Mouse (Mus musculus): ENCODE data around the gene Pygo2. TPM values are rescaled to one million over a fixed set of nuclear protein-coding genes. Genes with fewer than 3 reads are reported as not detected.

The Pygo2 gene
- total and polyA plus RNA-seq, 2 experiments from 2014 or later: 40.4 to 91.3 TPM

DNA sequence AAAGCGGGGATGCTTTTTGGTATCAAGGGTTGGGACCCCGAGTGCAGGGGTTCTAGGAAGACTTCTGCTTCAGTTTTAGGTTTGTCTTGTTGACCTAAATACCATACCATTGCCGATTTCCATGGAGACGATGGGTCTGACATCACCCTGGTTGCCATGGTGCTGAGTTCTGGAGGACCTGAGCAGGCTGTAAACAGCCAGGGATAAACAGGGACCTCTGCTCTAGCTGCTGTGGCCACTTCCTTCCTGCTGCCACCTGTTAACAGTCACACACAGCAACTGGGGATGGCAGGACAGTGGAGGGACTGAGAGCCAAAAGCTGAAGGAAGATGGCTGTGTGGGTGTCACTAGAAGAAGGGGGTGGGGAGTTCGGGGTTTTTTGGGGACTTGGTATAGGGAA, 7.3 kb downstream of the Pygo2 start:
- peak overlapping the region; percentile 29; the same call in 1 of the 2 replicates for H3K9ac ChIP-seq (replicated peaks; ENCODE audit: low read length, poor library complexity, severe bottlenecking)
- ATAC-seq (ENCODE audit: low FRiP score) (peak; percentile 55), DNase-seq (ENCODE audit: low spot score) (peak; percentile 38)
- 15% methylated on average over 5 of the region's 5 CpGs for WGBS
- no peaks in the 10 kb centered on the region for H3K27me3 ChIP-seq (ENCODE audit: insufficient read depth, low read length)
- peak overlapping the region; percentile 16; the same call in 1 of the 2 replicates for H3K4me3 ChIP-seq (ENCODE audit: low read depth, low read length)
- H3K4me1 ChIP-seq (ENCODE audit: insufficient read depth, low read length): 0 out of 2 replicates have a peak, but pooled peaks cover 7% of the 10 kb centered on the region
- H3K27ac ChIP-seq (ENCODE audit: low read depth, low read length): peak overlapping the region; percentile 4; the same call in 1 of the 2 replicates
- no peaks in the 10 kb centered on the region for H3K9me3 ChIP-seq (ENCODE audit: low read length)
- peaks cover 23% of the 10 kb centered on the region for H3K36me3 ChIP-seq (ENCODE audit: insufficient read depth, low read length)
- TF ChIP-seq CTCF (IDR thresholded peaks at IDR 0.05): no peak
- H3K4me2 ChIP-seq (ENCODE audit: low read depth, low read length, poor library complexity, severe bottlenecking): peak overlapping the region; percentile 38

DNA sequence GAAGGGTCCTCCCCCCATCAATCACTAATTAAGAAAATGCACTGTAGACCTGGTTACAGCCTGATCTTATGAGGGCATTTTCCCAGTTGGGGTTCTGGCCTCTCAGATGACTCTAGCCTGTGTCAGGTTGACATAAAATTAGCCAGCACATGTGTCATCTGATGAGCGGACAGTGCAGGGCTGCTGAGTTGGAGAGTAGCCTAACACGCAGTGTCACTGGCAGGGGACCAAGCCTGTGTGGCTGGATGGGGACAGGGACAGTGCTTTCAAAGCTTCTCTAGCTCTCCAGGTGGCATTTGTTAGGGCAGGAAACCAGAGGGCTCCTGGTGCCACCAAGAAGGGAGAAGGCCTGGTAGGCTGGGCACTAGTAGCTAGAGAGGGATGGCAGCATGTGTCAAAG, 10.7 kb downstream of the Pygo2 start:
- Histone ChIP-seq H3K27me3 (ENCODE audit: insufficient read depth, low read length) (no peaks in the 10 kb centered on the region), H3K9ac (replicated peaks; ENCODE audit: low read length, poor library complexity, severe bottlenecking) (no peak overlapping the region), H3K4me2 (ENCODE audit: low read depth, low read length, poor library complexity, severe bottlenecking) (no peak overlapping the region), H3K4me3 (ENCODE audit: low read depth, low read length) (no peak overlapping the region), H3K4me1 (ENCODE audit: insufficient read depth, low read length) (0 out of 2 replicates have a peak, but pooled peaks cover 7% of the 10 kb centered on the region), H3K27ac (ENCODE audit: low read depth, low read length) (no peak overlapping the region), H3K36me3 (ENCODE audit: insufficient read depth, low read length) (no peaks in the 10 kb centered on the region), H3K9me3 (ENCODE audit: low read length) (no peaks in the 10 kb centered on the region)
- 98% methylated on average over 2 of the region's 2 CpGs for WGBS
- ATAC-seq (ENCODE audit: low FRiP score) (no peak), DNase-seq (ENCODE audit: low spot score) (no peak)
- TF ChIP-seq CTCF (IDR thresholded peaks at IDR 0.05): no peak

DNA sequence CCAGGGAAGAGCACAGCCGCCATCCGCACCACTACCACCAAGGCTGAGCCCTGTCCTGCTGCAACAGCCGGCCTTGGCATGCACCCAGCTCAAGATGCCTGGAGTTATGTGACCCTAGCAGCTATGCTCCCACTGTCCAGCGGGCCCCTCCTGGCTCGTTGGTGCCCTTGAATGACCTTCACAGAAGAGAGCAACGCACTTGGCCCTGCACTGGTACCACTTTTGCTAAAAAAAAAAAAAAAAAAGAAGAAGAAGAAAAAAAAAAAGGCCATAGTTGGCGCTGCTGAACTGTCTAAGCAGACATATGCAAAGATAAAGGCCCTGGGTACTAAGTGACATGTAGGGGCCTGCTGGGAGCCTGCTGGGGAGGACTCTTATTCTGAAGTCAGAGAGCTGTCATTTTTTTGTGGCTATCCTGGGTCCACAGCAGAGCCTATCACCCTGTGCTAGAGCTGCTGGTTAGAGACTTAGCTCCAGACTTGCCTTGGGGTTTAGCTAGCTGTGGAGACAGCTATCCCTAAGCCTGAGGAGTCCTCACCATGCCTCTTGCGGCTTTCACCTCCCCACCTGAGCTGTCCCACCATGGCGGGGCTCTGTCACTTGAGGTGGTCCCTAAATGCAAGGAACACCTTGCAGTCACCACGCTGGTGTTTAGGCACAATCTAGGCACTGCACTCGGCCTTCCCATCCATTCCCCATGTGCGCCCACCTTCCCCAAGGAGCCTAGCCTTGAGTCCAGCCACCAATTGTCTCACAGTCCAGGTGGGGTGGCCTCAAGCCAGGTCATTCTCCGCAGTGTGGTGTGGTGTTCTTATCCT, 18.9 kb downstream of the Pygo2 start:
- no peak for TF ChIP-seq CTCF (IDR thresholded peaks at IDR 0.05)
- ATAC-seq (ENCODE audit: low FRiP score) (0 out of 2 replicates have a peak, but pooled peaks have one; percentile 18), DNase-seq (ENCODE audit: low spot score) (peak; percentile 34)
- Histone ChIP-seq H3K4me3 (ENCODE audit: low read depth, low read length) (no peak overlapping the region), H3K9me3 (ENCODE audit: low read length) (no peaks in the 10 kb centered on the region), H3K27me3 (ENCODE audit: insufficient read depth, low read length) (no peaks in the 10 kb centered on the region), H3K36me3 (ENCODE audit: insufficient read depth, low read length) (no peaks in the 10 kb centered on the region), H3K27ac (ENCODE audit: low read depth, low read length) (no peak overlapping the region), H3K4me2 (ENCODE audit: low read depth, low read length, poor library complexity, severe bottlenecking) (no peak overlapping the region), H3K4me1 (ENCODE audit: insufficient read depth, low read length) (peaks cover 5% of the 10 kb centered on the region; the same call in 1 of the 2 replicates), H3K9ac (replicated peaks; ENCODE audit: low read length, poor library complexity, severe bottlenecking) (no peak overlapping the region)
- 73% methylated on average over 13 of the region's 13 CpGs for WGBS

GRCm38 (mm10) chr3:89449541-89449940, 19.5 kb downstream of the Pygo2 start:
- Histone ChIP-seq H3K36me3 (ENCODE audit: insufficient read depth, low read length) (no peaks in the 10 kb centered on the region), H3K27me3 (ENCODE audit: insufficient read depth, low read length) (no peaks in the 10 kb centered on the region), H3K4me2 (ENCODE audit: low read depth, low read length, poor library complexity, severe bottlenecking) (no peak overlapping the region), H3K9ac (replicated peaks; ENCODE audit: low read length, poor library complexity, severe bottlenecking) (no peak overlapping the region), H3K9me3 (ENCODE audit: low read length) (no peaks in the 10 kb centered on the region), H3K27ac (ENCODE audit: low read depth, low read length) (no peak overlapping the region), H3K4me1 (ENCODE audit: insufficient read depth, low read length) (peaks cover 5% of the 10 kb centered on the region; the same call in 1 of the 2 replicates), H3K4me3 (ENCODE audit: low read depth, low read length) (no peak overlapping the region)
- peak; percentile 64; the same call in 1 of the 2 replicates for ATAC-seq (ENCODE audit: low FRiP score)
- TF ChIP-seq CTCF (IDR thresholded peaks at IDR 0.05): peak; percentile 79
- 37% methylated on average over 7 of the region's 7 CpGs for WGBS
- peak; percentile 80 for DNase-seq (ENCODE audit: low spot score)

DNA sequence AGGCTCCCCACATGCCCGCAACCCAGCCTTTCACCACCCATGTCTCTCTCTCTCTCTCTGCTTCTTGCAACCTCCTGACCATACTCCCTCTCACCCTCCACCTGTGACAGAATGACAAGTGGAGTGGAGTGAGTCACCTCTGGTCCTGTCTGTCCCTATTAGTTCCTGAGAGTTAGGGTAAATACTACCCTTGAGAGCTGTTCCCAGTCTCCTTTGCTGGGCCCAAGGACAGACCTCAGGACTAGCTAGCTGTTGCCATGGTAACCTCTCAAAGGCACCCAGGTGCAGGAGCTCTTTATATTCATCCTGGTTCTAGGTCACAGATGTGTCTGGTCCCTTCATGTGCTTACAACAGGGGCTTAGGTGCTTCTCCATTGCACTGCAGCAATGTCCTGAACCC, 21.9 kb downstream of the Pygo2 start:
- no peak for TF ChIP-seq CTCF (IDR thresholded peaks at IDR 0.05)
- H3K27ac ChIP-seq (ENCODE audit: low read depth, low read length): no peak overlapping the region
- DNase-seq (ENCODE audit: low spot score): peak; percentile 32
- no peaks in the 10 kb centered on the region for H3K9me3 ChIP-seq (ENCODE audit: low read length)
- H3K36me3 ChIP-seq (ENCODE audit: insufficient read depth, low read length): no peaks in the 10 kb centered on the region
- 89% methylated on average over 1 of the region's 1 CpGs for WGBS
- no peak overlapping the region for H3K9ac ChIP-seq (replicated peaks; ENCODE audit: low read length, poor library complexity, severe bottlenecking)
- no peak overlapping the region for H3K4me2 ChIP-seq (ENCODE audit: low read depth, low read length, poor library complexity, severe bottlenecking)
- H3K4me1 ChIP-seq (ENCODE audit: insufficient read depth, low read length): peaks cover 5% of the 10 kb centered on the region; the same call in 1 of the 2 replicates
- no peak overlapping the region for H3K4me3 ChIP-seq (ENCODE audit: low read depth, low read length)
- no peaks in the 10 kb centered on the region for H3K27me3 ChIP-seq (ENCODE audit: insufficient read depth, low read length)
- no peak for ATAC-seq (ENCODE audit: low FRiP score)
